Mouse (Mus musculus) liver, embryonic 13.5 days (tissue): ENCODE data around the gene Krtap19-5. TPM values are rescaled to one million over a fixed set of nuclear protein-coding genes. Genes with fewer than 3 reads are reported as not detected.

Source experiments
- ATAC-seq: fragments of 200-750 bp; cut with Nextera tagmentation; 2 replicates; pipeline ENCODE4 v1.8.0; 2017; ENCODE audit warnings: low read depth, mild to moderate bottlenecking, moderate number of reproducible peaks, moderate library complexity
- DNase-seq: peaks from one replicate; pipeline ENCODE4 v3.0.0; 2022
- H3K27ac ChIP-seq: fragments of 300-500 bp; sonication (generic); 2 replicates; pipeline ENCODE4 v1.5.1; 2015; ENCODE audit warnings: moderate library complexity, mild to moderate bottlenecking, inconsistent platforms
- H3K27me3 ChIP-seq: fragments of 300-500 bp; sonication (generic); 2 replicates; pipeline ENCODE4 v1.6.1; 2015; ENCODE audit warnings: mild to moderate bottlenecking, inconsistent platforms
- H3K36me3 ChIP-seq: fragments of 300-500 bp; sonication (generic); 2 replicates; pipeline ENCODE4 v1.6.1; 2015; ENCODE audit warnings: mild to moderate bottlenecking, inconsistent platforms
- H3K4me1 ChIP-seq: fragments of 300-500 bp; sonication (generic); replicated peaks from 2 replicates; pipeline ENCODE4 v1.6.1; 2015; ENCODE audit warnings: inconsistent platforms
- H3K4me2 ChIP-seq: fragments of 300-500 bp; sonication (generic); 2 replicates; pipeline ENCODE4 v1.6.1; 2015; ENCODE audit warnings: inconsistent platforms, mild to moderate bottlenecking, moderate library complexity
- H3K4me3 ChIP-seq: fragments of 300-500 bp; sonication (generic); replicated peaks from 2 replicates; pipeline ENCODE4 v1.5.1; 2015; ENCODE audit warnings: mild to moderate bottlenecking, inconsistent platforms
- H3K9ac ChIP-seq: fragments of 300-500 bp; sonication (generic); 2 replicates; pipeline ENCODE4 v1.6.1; 2015; ENCODE audit warnings: mild to moderate bottlenecking, inconsistent platforms
- H3K9me3 ChIP-seq: fragments of 300-500 bp; sonication (generic); replicated peaks from 2 replicates; pipeline ENCODE4 v1.6.1; 2016; ENCODE audit warnings: inconsistent platforms
- WGBS: fragments of 180-500 bp; shearing (Covaris S2); methylation state at CpG from one replicate; pipeline ENCODE4 v1.1.7; 2015; ENCODE audit not compliant: insufficient replicate concordance; 5-methylcytosine and 5-hydroxymethylcytosine counted together
- polyA plus RNA-seq: library from polyadenylated mRNA; unstranded; fragments of >200 nt; fragmentation: Nextera tagmentation; extraction: Ambion mirVana; gene quantifications from 2 replicates; pipeline ENCODE4 v1.2.1, GENCODE M21; 2015

Gene Krtap19-5
- polyA plus RNA-seq, 1 experiment from 2014 or later = not detected

DNA sequence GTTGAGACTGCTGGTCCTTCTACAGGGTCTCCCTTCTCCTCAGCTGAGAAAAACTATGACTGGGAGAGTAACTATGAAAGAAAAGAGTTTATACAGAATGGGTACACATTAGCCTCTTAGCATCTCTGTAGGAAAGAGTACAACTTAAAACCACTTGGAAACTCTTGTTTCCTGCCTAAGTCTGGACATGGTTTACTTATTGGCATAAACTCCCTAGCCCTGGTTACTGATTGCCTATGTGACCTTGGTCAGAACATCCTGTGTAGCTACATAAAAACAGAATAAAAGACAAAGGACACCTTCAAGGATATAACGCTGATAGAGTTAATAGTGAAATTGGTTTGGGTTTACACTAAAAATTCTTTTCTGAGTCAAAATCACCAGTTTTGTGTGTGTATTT is 48.9 kb downstream of the Krtap19-5 start:
- no peaks in the 10 kb centered on the region for H3K36me3 ChIP-seq
- WGBS = 89% methylated on average over 1 of the region's 1 CpGs
- DNase-seq (no peak), ATAC-seq (no peak)
- no peak overlapping the region for H3K4me2 ChIP-seq
- no peak overlapping the region for H3K9ac ChIP-seq
- H3K9me3 ChIP-seq = no peaks in the 10 kb centered on the region
- H3K27me3 ChIP-seq = no peaks in the 10 kb centered on the region
- no peak overlapping the region for H3K27ac ChIP-seq
- H3K4me3 ChIP-seq = no peak overlapping the region
- no peaks in the 10 kb centered on the region for H3K4me1 ChIP-seq

Other genes with a start within 250 kb of the Krtap19-5 start
- not detected in 2 replicates for gene Krtap26-1, start 248.7 kb downstream of the Krtap19-5 start, polyA plus RNA-seq
- gene Krtap27-1, start 224.8 kb downstream of the Krtap19-5 start, polyA plus RNA-seq = not detected in 2 replicates
- not detected in 2 replicates for gene 2310061N02Rik, start 188.5 kb downstream of the Krtap19-5 start, polyA plus RNA-seq
- not detected in 2 replicates for gene Krtap13-1, start 167.6 kb downstream of the Krtap19-5 start, polyA plus RNA-seq
- not detected in 2 replicates for gene Krtap13, start 144.8 kb downstream of the Krtap19-5 start, polyA plus RNA-seq
- not detected in 2 replicates for gene 2310034C09Rik, start 137.6 kb downstream of the Krtap19-5 start, polyA plus RNA-seq
- gene 2310057N15Rik, start 122.3 kb downstream of the Krtap19-5 start, polyA plus RNA-seq = not detected in 2 replicates
- not detected in 2 replicates for gene Gm5965, start 118.6 kb downstream of the Krtap19-5 start, polyA plus RNA-seq
- not detected in 2 replicates for gene Gm20741, start 84.2 kb downstream of the Krtap19-5 start, polyA plus RNA-seq
- gene Krtap15, start 76.2 kb downstream of the Krtap19-5 start, polyA plus RNA-seq = not detected in 2 replicates
- gene Krtap14, start 70.3 kb downstream of the Krtap19-5 start, polyA plus RNA-seq = not detected in 2 replicates
- not detected in 2 replicates for gene Krtap19-1, start 27.0 kb downstream of the Krtap19-5 start, polyA plus RNA-seq
- gene Krtap19-2, start 22.2 kb downstream of the Krtap19-5 start, polyA plus RNA-seq = not detected in 2 replicates
- gene Krtap19-3, start 18.4 kb downstream of the Krtap19-5 start, polyA plus RNA-seq = not detected in 2 replicates
- not detected in 2 replicates for gene Krtap19-4, start 11.4 kb downstream of the Krtap19-5 start, polyA plus RNA-seq
- not detected in 2 replicates for gene Krtap19-9b, start 35.8 kb upstream of the Krtap19-5 start, polyA plus RNA-seq
- gene Krtap16-3, start 66.4 kb upstream of the Krtap19-5 start, polyA plus RNA-seq = not detected in 2 replicates
- not detected in 2 replicates for gene Krtap22-2, start 114.3 kb upstream of the Krtap19-5 start, polyA plus RNA-seq
- not detected in 2 replicates for gene Gm10229, start 118.8 kb upstream of the Krtap19-5 start, polyA plus RNA-seq
- gene Krtap6-1, start 135.2 kb upstream of the Krtap19-5 start, polyA plus RNA-seq = not detected in 2 replicates
- gene Gm10228, start 145.0 kb upstream of the Krtap19-5 start, polyA plus RNA-seq = not detected in 2 replicates
- not detected in 2 replicates for gene Krtap6-5, start 151.4 kb upstream of the Krtap19-5 start, polyA plus RNA-seq
- not detected in 2 replicates for gene 1110025L11Rik, start 167.5 kb upstream of the Krtap19-5 start, polyA plus RNA-seq
- not detected in 2 replicates for gene Krtap6-3, start 187.6 kb upstream of the Krtap19-5 start, polyA plus RNA-seq
- gene Gm6358, start 244.4 kb upstream of the Krtap19-5 start, polyA plus RNA-seq = not detected in 2 replicates